Mouse (Mus musculus) myocyte (in vitro differentiated cells): ENCODE results near the gene Il22ra2.

ENCODE experiments used
- MAX ChIP-seq: IDR thresholded peaks from one replicate; pipeline ENCODE4 v1.6.1; 2011; ENCODE audit warnings: low read depth, mild to moderate bottlenecking, control low read depth
- POLR2A ChIP-seq: IDR thresholded peaks from one replicate; pipeline ENCODE4 v1.6.1; 2011; ENCODE audit warnings: low read depth, mild to moderate bottlenecking, control low read depth, moderate library complexity; ENCODE audit not compliant: insufficient read length

DNA sequence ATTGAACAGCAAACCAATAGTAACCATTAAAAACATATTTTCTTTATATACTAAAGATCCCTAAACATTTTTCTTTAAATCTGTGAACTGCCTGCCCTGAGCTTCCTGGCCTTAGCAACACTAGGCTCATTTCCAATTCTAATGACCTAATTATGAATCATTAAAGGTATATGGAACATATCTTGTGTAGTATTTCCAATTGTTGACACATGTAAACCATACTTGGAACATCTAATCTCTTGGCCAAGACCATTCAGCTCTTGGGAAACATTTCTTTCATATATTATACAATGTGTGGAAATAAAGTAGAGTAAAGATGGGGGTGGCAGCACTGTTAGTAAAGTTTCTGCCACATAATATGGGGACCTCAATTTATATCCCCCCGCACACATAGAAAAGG is 17.8 kb downstream of the Il22ra2 start:
- TF ChIP-seq POLR2A = no peak
- no peak for TF ChIP-seq MAX
